Mouse (Mus musculus) neutrophil, adult 5-6 weeks (primary cell): ENCODE measurements around the gene Clcnka. TPM values are rescaled to one million over a fixed set of nuclear protein-coding genes. Genes with fewer than 3 reads are reported as not detected.
A peak's percentile ranks its signal among the peaks of the same experiment; 100 is the strongest.

ENCODE experiments used
- ATAC-seq: fragments of 151-379, 151-347 bp; 2 replicates; pipeline ENCODE4 v1.8.0; 2017; ENCODE audit warnings: mild to moderate bottlenecking, moderate TSS enrichment; ENCODE audit not compliant: insufficient number of reproducible peaks, poor library complexity, low FRiP score, severe bottlenecking; ENCODE audit errors: extremely low read depth
- total RNA-seq: library from RNA; stranded (forward); fragments of 200-1000 nt; gene quantifications from 2 replicates; pipeline ENCODE4 v1.2.3, GENCODE M21; 2017

The Clcnka gene
- not detected in 2 replicates for total RNA-seq

- no peak for ATAC-seq
Observed at GRCm38 (mm10) chr4:141398545-141398944, at the start of gene Clcnka. Gene Clcnka (minus strand): TSS chr4:141398724.

DNA sequence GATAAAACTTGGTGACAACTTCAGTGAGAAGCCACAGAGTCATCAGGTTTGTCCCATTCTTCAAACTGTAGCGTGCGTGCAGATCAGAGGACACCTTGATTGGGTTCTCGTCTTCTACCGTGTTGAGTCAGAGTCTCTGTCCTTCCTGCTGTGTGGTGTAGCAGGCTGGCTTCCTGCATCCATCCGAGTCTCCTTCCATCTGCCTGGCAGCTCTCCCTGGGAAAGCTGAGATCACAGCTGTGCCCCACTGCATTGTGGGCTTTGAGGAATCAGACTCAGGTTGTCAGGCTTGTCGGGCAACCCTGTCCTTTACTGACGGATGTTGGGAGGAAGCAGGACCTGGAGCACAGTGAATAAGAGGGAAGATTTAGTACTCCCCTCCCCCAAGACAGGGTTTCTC, 47.7 kb upstream of the Clcnka start:
- ATAC-seq, result no peak

- ATAC-seq, result no peak
Observed at GRCm38 (mm10) chr4:141445328-141445720, 46.8 kb upstream of the Clcnka start.

DNA sequence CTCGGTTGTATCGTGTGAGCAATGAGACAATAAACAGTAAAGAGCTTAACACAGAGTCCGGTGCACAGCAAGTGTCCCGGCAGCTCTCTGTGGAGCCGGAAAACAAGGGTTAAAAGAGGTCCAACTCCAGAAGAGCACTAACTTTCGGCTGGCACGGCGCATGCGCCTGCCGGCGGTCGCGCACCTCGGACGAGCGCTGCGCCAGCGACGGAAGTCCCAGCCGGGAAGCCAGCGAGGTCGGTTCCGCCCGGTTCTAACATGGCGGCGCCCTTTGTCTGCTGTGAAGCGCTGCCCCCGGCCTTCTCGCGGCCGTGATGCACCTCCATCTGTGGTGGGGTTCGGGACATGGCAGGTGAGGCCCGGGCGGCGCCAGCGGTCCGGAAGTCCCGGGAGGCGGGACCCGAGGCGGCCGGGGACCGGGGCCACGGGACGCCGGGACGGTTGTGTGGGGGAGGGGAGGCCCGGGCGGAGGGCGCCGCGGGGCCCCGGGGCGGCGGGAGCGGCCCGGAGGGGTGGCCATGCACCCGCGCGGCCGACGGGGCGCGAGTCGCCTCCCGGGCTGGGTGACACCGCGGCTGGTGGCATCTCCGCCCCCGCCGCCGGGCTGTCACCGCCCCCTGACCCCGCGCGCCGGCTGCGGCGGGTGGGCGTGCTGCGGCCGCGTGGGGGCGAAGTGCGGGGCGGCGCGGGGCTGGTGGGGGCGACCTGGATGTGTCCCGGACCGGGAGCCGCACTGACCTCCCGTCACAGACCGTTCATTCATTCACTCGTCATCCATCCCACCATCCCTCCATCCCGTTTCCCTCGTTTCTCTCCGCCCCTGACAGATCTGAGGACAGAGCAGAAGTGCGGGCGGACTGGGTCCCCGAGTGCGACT, 46.2 kb upstream of the Clcnka start, which contains the start of gene Zbtb17:
Gene Zbtb17 (plus strand): TSS at position 204 of the 877 bp plus-strand sequence.
- ATAC-seq, result peak; percentile 94

DNA sequence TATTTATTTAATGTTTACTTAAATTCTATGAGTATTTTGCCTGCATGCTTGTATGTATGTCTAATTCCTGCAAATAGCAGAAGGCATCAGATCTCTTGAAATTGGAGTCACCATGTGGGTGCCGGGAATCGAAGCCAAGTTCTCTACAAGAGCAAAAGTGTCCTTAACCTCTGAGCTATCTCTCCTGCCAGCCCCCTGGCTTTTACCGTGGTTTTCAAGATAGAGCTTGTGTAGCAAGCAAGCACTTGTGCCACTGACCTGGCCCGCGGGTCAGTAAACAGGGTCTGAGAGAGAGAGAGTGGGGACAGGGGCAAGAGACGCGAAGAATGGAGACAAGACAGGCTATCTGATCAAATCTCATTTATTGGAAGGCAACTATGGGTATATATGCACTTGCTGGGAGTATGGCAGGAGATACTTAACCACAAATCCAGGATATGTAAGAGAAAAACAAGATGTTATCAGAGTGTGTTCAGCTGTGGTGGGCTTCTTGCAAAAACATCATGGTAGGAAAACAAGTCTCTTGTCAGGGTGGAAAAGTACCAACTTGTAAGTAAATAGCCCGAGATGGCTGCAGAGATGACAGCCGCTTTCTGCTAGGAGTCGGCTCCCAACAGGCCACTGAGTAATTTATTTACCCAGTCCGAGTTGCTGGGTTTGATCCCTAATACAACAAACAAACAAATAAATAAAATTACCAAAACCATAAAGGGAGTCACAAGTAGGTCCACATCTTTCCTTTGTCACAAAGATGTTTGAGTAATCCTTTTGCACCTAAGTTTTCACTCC, 45.3 kb upstream of the Clcnka start:
- no peak for ATAC-seq

- ATAC-seq, result no peak
Observed at GRCm38 (mm10) chr4:141440877-141441276, 42.4 kb upstream of the Clcnka start.

DNA sequence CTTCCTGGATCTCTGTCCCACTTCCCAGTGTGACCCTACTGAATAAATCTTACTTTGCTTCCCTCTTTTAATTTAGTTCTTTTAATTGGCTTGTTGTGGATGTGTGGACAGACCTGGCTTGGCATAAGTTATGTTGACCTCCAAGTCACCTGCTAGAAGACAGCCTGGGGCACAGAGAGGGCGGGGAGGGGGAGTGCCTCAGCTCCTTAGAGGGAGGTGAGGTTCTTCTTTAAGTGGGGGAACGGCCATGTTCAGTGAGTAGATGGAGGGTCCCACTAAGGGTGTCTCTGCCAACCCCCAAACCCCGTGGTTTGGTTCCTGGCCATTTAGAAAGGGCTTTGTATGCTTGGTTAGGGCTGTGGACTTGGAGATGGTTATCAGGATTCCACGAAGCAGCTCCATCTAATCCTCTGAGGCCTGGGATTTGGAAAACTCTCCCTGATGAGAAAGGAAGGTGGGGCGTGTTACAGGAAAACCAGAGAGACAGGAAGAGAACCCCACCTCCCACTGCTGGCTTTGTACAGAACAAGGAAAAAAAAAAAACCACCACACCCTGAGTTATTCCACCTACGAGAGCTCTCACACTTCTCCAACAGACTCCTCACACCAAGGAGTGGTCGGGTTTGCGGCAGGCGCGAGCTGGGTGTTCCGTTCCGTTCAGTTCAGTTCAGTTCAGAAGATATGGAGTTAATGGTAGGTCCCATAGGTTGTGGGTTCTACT, 40.7 kb upstream of the Clcnka start:
- ATAC-seq, result no peak

DNA sequence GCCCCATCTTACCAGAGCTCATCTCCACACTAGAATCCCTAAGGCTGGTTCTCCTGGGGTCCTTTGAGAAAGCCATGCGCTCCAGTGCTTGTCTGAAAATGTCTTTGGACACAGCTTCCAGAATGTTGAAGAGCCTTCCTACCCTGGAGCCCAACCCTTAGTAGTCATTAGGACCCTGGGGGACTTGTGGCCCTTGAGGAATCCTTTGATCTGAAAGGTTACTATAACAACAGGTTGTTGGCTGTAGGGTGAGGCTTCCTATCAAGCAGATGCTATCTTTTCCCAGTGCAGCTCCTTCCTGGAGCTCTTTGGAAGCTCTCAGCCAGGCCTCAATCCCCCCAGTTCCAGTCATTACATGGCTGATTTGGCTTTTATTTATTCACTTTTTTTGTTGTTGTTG, 37.5 kb upstream of the Clcnka start, which contains the start of gene Srarp:
Gene Srarp (minus strand): TSS at position 132 of the 400 bp plus-strand sequence.
- no peak for ATAC-seq

DNA sequence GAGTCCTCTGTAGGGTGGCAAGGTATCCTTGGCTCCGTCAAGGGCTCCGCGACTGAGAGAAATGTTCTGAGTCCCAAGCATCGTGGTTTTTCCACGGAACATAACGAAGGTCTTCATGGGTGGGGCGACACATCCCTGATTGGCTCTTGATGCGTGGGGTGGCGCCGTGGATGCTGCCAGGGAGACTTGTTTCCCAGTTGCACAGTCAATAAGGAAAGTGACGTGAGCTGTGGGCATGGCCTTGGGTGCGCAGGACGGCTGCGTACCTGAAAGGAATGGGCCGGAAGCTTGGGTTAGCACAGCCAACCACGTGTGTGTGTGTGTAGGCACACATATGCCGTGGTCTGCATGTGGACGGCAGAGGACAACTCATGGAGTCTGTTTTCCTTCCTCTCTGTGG, 34.7 kb upstream of the Clcnka start:
- ATAC-seq, result no peak

DNA sequence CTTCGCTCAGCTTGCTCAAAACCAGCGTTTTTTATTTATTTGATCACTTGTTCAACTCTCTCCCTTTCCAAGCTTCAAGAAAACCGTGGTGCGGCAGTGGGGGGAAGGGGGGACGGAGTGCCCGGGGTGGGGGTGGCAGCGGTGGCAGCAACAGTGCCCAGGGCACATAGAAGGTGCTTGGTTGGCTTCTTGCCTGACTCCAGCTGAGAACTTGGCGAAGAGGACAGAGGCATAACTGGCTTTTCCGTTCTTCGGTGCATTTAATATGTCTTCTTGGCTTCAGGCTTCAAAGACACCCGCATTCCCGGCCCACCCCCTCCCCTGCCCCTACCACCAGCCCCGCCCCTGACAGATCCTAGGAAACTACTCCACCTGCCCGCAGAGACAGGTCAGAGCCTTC, 34.1 kb upstream of the Clcnka start:
- ATAC-seq, result no peak

GRCm38 (mm10) chr4:141430997-141431396, 32.5 kb upstream of the Clcnka start:
- ATAC-seq, result peak; percentile 71

GRCm38 (mm10) chr4:141429847-141430246, 31.3 kb upstream of the Clcnka start:
- no peak for ATAC-seq

DNA sequence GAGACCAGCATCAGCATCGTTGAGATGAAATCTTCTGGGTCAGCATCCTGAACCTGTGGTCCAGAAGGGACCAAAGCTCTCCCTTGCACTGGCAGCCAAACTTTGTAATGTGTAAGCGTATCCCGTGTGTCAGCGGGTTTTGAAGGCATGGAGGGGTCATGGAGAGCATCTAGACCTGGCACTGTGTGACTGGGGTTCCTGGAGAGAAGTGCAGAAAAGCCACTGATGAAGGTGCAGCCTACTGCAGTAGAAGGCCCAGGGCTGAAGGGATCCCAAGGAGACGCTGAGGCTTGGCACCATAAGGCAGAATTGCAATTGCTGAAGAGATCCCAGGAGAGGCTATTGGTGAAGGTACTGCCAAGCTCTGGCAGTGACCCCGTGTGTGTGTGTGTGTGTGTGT, 30.9 kb upstream of the Clcnka start:
- ATAC-seq, result no peak

- no peak for ATAC-seq
Observed at GRCm38 (mm10) chr4:141427921-141428320, 29.4 kb upstream of the Clcnka start.

- ATAC-seq, result no peak
Observed at GRCm38 (mm10) chr4:141426796-141427745, 28.5 kb upstream of the Clcnka start.

GRCm38 (mm10) chr4:141425484-141426479, 27.3 kb upstream of the Clcnka start:
- peak; percentile 31; the same call in 1 of the 2 replicates for ATAC-seq
